Mouse (Mus musculus): ENCODE data around the gene Nell1. TPM values are rescaled to one million over a fixed set of nuclear protein-coding genes. Genes with fewer than 3 reads are reported as not detected.

The Nell1 gene
- polyA plus RNA-seq, 2 experiments from 2014 or later: 0.05 TPM; not detected in 1

DNA sequence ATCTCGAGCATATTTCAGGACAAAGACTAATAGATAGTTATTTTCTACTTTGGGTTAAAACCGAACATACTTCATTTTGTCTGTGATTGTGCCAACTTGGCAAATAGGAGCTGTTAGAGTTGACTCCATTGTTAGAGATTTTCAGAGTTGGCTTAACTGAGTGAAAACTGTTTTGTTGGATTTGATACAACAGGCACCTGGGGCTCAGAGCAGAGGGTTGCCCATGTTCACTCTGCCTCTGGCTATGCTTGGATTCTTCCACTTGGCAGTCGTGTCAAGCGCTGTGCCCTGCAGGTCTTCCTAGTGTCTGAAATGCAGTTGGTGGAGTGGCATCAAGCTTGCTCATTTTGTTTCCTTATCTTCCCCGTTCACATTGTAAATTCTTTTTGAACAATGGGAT lies 363.6 kb downstream of the Nell1 start:
- no peak for ATAC-seq

DNA sequence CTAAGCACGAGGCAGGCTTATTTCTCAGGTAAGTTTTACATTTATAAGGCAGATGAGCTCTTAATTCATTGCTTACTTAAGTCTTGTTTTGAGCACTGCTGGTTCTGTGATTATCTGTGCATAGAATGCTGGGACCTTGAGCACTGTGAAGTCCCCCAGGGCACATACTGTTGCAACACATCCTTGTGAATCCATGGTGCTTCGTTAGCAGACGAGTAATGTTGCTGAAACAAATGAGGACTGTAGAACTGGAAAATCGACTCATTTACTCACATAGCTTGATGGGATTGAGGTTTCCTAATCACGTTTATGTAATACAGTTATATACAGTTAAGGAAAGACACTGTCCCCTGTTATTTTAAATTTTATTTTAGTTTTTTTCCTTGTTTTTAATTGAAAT lies 364.1 kb downstream of the Nell1 start:
- no peak for ATAC-seq

DNA sequence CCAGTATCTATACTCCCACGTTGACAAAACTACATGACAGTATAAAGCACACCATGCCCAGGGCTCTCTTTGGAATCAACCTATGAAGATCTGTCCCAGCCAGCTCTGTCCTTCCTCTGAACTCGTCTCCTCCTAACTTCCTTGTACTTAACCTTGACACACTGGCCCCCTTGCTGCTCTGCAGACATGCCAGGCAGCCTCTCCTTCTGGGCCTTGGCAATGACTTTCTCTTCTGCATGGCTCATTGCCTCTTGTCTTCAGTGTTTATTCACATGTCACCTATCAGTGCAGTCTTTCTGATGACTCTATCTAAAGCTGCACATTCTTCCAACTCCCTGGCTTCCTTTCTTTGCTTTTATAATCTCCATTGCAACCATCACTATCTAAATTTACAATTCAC lies 376.9 kb downstream of the Nell1 start:
- ATAC-seq: no peak

- no peak for ATAC-seq
Measured at GRCm38 (mm10) chr7:50357213-50357612, 382.5 kb downstream of the Nell1 start.

- ATAC-seq: no peak
Measured at GRCm38 (mm10) chr7:50362039-50362438, 387.4 kb downstream of the Nell1 start.

DNA sequence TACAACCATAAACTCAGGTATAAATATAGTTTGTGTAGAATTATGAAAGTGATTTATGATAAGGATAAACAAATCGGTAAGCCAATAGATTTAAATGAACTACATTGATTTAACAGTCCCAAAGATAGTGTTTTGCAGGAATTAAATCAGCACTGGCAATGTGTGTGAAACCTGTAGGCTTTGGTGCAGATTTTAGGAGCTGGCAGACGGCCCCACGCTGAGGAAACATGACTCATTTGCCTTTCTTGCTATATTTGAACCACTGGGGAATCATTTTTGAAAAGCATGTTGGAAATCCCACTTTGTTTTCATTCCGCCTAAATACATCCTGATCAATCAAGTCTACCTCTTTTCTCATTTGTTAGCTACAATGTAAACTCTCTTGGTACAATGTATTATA lies 400.2 kb downstream of the Nell1 start:
- ATAC-seq: no peak

GRCm38 (mm10) chr7:50410421-50410820 lies 435.8 kb downstream of the Nell1 start:
- no peak for ATAC-seq

DNA sequence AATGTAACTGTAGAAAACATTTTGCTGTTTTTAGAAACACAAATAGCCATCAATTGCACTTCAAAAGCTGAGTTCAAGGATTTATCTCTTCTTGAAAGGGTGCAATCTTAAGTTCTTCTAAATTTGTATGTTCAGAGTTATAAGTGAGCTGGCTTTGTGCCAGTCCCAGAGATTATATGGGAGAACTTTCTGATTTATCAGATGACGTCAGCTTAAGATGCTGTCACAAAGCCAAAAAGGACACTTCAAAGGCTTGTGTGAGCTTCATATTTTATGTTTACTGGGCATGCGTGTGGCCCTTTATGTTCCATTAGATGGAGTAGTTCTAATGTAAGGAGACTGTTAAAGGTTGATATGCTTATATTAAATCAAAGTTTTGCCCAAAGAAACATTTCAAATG lies 445.3 kb downstream of the Nell1 start:
- no peak for ATAC-seq

GRCm38 (mm10) chr7:50422422-50423195 lies 447.9 kb downstream of the Nell1 start:
- ATAC-seq: no peak

GRCm38 (mm10) chr7:50429725-50430124 lies 455.1 kb downstream of the Nell1 start:
- ATAC-seq: no peak

- no peak for ATAC-seq
Measured at GRCm38 (mm10) chr7:50441237-50441636, 466.6 kb downstream of the Nell1 start.

GRCm38 (mm10) chr7:50447316-50447715 lies 472.7 kb downstream of the Nell1 start:
- ATAC-seq: no peak

- ATAC-seq: no peak
Measured at GRCm38 (mm10) chr7:50467742-50468141, 493.1 kb downstream of the Nell1 start.

DNA sequence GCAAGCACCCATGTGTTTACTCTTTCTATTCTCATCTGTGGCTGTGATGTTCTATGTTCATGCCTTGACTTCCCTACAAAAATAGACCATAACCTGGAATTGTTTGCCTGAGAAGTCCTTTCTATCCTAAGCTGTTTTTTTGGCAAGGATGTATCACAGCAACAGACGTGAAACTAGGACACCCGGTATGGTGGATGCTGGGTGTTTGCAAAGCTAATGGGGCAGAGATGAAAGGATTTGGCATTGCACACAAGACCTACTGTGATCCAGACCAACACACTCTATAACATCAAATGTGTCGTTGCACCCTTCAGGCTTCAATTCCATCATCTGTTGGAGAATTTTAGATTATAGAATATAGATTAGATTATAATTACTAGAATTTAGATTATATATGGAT lies 495.9 kb downstream of the Nell1 start:
- ATAC-seq: no peak

DNA sequence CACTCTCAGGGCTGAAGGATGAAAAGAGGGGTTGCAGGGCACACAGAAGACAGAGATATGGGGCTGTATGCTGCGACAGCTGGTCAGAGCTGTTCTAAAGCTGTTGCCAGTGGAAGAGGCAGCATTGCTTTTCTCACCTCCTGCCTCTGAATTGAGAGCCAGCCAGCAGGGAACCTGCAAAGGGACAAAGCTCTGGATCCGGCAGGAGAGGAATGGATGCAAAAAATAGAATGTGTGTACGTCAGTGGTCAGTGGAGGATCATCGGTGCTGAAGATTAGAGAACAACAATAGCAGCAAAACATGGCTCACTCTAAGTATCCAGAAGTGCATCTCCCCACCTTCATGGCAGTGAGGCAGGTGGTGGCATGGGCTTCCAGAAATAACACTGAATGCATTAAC lies 507.3 kb downstream of the Nell1 start:
- no peak for ATAC-seq

DNA sequence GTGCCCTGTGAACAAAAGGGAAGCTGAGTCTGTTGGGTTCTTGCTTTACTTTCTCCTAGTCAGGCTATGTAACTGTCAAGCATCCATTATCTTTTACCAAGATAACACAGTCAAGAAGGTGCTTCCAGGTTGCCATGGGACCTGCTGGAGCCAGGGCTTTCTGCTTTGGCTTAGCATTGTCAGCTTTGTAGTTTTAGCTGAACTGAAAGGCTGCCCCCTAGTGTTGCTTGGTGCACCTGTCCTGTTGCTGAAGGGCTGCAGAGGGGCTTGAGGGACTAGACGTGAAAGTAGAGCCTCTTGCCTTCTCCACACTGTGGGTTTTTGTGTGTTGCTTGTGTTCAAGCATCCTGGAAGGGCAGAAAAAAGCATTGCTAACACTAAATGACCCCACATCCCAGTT lies 510.6 kb downstream of the Nell1 start:
- no peak for ATAC-seq

- ATAC-seq: no peak
Measured at GRCm38 (mm10) chr7:50486884-50487420, 512.3 kb downstream of the Nell1 start.

DNA sequence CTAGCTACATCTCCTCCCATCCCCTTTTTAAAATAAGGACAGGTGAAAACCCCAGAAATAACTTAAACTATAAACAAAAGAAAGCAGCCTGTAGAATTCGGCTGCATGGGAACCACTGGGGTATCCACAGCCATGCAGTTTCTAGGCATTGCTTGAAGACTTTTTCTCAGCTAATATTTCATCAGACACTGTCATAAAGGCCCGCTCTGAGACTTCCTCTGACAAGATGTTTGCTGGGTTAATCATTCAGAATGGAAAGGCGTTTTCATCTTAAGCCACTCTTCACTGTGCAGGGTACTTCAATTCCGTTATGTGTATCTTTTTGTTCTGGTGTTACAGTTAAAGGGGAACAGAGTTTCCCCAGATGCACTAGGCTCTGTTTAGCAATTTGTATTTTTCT lies 526.9 kb downstream of the Nell1 start:
- ATAC-seq: no peak

GRCm38 (mm10) chr7:50507047-50507446 lies 532.4 kb downstream of the Nell1 start:
- no peak for ATAC-seq

- ATAC-seq: no peak
Measured at GRCm38 (mm10) chr7:50514830-50515229, 540.2 kb downstream of the Nell1 start.

GRCm38 (mm10) chr7:50516681-50517080 lies 542.0 kb downstream of the Nell1 start:
- ATAC-seq: no peak

DNA sequence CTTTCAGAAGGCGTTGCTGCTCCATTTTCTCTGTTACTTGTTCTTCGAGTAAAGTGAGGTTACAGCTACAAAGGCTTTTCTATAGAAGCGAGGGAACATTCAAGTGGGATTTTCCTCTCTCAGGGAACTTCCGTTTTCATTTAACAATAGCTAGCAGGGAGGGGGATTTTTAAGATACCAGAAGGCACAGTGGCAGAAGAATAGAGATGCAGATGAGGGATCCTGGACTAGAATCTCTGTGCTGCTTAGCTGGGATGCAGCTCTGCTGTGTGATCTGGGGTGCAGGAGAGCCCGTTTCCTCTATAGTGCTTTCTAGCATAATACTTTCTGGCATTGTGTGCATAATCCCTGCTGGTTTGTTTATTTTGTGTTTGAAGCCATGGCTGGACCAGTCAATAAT lies 568.7 kb downstream of the Nell1 start:
- ATAC-seq: no peak

- no peak for ATAC-seq
Measured at GRCm38 (mm10) chr7:50549572-50549971, 574.9 kb downstream of the Nell1 start.

GRCm38 (mm10) chr7:50551426-50551825 lies 576.8 kb downstream of the Nell1 start:
- no peak for ATAC-seq

DNA sequence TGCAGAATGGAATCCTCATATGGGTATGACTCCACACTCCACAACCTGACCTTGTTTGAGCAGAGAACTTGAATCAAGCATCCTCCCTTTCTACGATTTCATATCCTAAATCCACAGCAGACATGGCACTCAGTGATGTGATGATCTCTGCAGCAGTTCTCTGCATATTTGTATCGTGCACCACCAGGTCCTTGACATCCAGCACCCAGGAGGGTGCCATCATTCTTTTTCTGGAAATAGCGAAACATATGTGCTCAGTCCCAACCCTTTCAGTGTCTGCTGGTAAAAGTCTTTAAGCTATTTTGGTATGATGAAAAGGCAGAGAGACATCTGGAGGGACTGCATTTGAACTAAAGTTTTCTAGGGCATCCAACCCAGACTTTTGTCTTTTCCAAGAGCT lies 588.0 kb downstream of the Nell1 start:
- no peak for ATAC-seq

Data from activated CD4-positive, CD25-positive, alpha-beta regulatory T cell, adult 4 months (primary cell).